Mouse (Mus musculus) G1E (cell line): ENCODE measurements around the gene Klra3. TPM values are rescaled to one million over a fixed set of nuclear protein-coding genes. Genes with fewer than 3 reads are reported as not detected.

Experiments
- polyA plus RNA-seq: library from polyadenylated mRNA; stranded (reverse); fragments of >175 nt; gene quantifications from 2 replicates; pipeline ENCODE4 v1.2.3, GENCODE M21; 2012
- total RNA-seq, 2 experiments: library from RNA; stranded (forward) in 1 of 2; stranded (reverse) in 1 of 2; fragments of 200-1000 nt in 1 of 2; fragments of >200 nt in 1 of 2; fragmentation: Nextera tagmentation in 1 of 2; gene quantifications; 2 replicates each; pipeline ENCODE4 v1.2.3; 2014 to 2017

The Klra3 gene
- total and polyA plus RNA-seq, 3 experiments: not detected

Other genes starting within 250 kb of the Klra3 start
- not detected in 2 replicates for gene Klra8, start 207.7 kb downstream of the Klra3 start, total RNA-seq (2014; fragmentation: Nextera tagmentation)
- not detected in 2 replicates for gene Klra8, start 207.7 kb downstream of the Klra3 start, total RNA-seq (2017)
- not detected in 2 replicates for gene Klra8, start 207.7 kb downstream of the Klra3 start, polyA plus RNA-seq
- gene Klra9, start 144.5 kb downstream of the Klra3 start, total RNA-seq (2014; fragmentation: Nextera tagmentation): not detected in 2 replicates
- gene Klra9, start 144.5 kb downstream of the Klra3 start, total RNA-seq (2017): not detected in 2 replicates
- not detected in 2 replicates for gene Klra9, start 144.5 kb downstream of the Klra3 start, polyA plus RNA-seq
- gene Klra7, start 104.3 kb downstream of the Klra3 start, total RNA-seq (2014; fragmentation: Nextera tagmentation): not detected in 2 replicates
- not detected in 2 replicates for gene Klra7, start 104.3 kb downstream of the Klra3 start, total RNA-seq (2017)
- not detected in 2 replicates for gene Klra7, start 104.3 kb downstream of the Klra3 start, polyA plus RNA-seq
- not detected in 2 replicates for gene Klra10, start 55.6 kb downstream of the Klra3 start, total RNA-seq (2014; fragmentation: Nextera tagmentation)
- 0.22 and 0.23 TPM in 2 replicates for gene Klra10, start 55.6 kb downstream of the Klra3 start, total RNA-seq (2017)
- not detected in 2 replicates for gene Klra10, start 55.6 kb downstream of the Klra3 start, polyA plus RNA-seq
- not detected in 2 replicates for gene Klra1, start 49.3 kb upstream of the Klra3 start, total RNA-seq (2014; fragmentation: Nextera tagmentation)
- gene Klra1, start 49.3 kb upstream of the Klra3 start, total RNA-seq (2017): 0.05 and 0.23 TPM in 2 replicates
- gene Klra1, start 49.3 kb upstream of the Klra3 start, polyA plus RNA-seq: not detected in 2 replicates